Mouse (Mus musculus) neural tube, embryonic 11.5 days (tissue): ENCODE measurements at regions not wholly inside any gene's neighbourhood (a gene's known extent, or its start where the extent isn't known, plus 50 kb on each side); places are given as distances from the start of the nearest gene placed in this dataset.

Experiments used
- ATAC-seq: fragments of 200-750 bp; cut with Nextera tagmentation; 2 replicates; pipeline ENCODE4 v1.8.0; 2017; ENCODE audit warnings: moderate number of reproducible peaks, mild to moderate bottlenecking, moderate TSS enrichment, moderate library complexity; ENCODE audit not compliant: insufficient read depth, low FRiP score, low TSS enrichment
- DNase-seq: peaks from one replicate; pipeline ENCODE4 v3.0.0-alpha.2; 2015; ENCODE audit warnings: low spot score
- H3K27ac ChIP-seq: fragments of 300-500 bp; sonication (generic); 2 replicates; pipeline ENCODE4 v1.5.1; 2014; ENCODE audit warnings: low read depth, mild to moderate bottlenecking, low read length
- H3K27me3 ChIP-seq: fragments of 300-500 bp; sonication (generic); 2 replicates; pipeline ENCODE4 v1.6.1; 2014; ENCODE audit warnings: mild to moderate bottlenecking, low read length, mixed read lengths; ENCODE audit not compliant: control insufficient read depth, insufficient read depth
- H3K36me3 ChIP-seq: fragments of 300-500 bp; sonication (generic); 2 replicates; pipeline ENCODE4 v1.6.1; 2014; ENCODE audit warnings: mild to moderate bottlenecking, low read length, moderate library complexity, mixed read lengths; ENCODE audit not compliant: control insufficient read depth, insufficient read depth
- H3K4me1 ChIP-seq: fragments of 300-500 bp; sonication (generic); 2 replicates; pipeline ENCODE4 v1.6.1; 2014; ENCODE audit warnings: low read length, mixed read lengths; ENCODE audit not compliant: control insufficient read depth, insufficient read depth
- H3K4me2 ChIP-seq: fragments of 300-500 bp; sonication (generic); 2 replicates; pipeline ENCODE4 v1.6.1; 2014; ENCODE audit warnings: low read depth, mild to moderate bottlenecking, moderate library complexity
- H3K4me3 ChIP-seq: fragments of 300-500 bp; sonication (generic); 2 replicates; pipeline ENCODE4 v1.5.1; 2014; ENCODE audit warnings: low read depth, low read length
- H3K9ac ChIP-seq: fragments of 300-500 bp; sonication (generic); 2 replicates; pipeline ENCODE4 v1.6.1; 2014; ENCODE audit warnings: mild to moderate bottlenecking, low read length
- H3K9me3 ChIP-seq: fragments of 300-500 bp; sonication (generic); 2 replicates; pipeline ENCODE4 v1.6.1; 2016; ENCODE audit warnings: low read length; ENCODE audit not compliant: control insufficient read depth
- WGBS: fragments of 180-500 bp; shearing (Covaris S2); extraction: QIAGEN DNeasy Blood & Tissue Kit; methylation state at CpG from one replicate; pipeline ENCODE4 v1.1.7; 2014; 5-methylcytosine and 5-hydroxymethylcytosine counted together

GRCm38 (mm10) chr1:39105546-39106371, 87.8 kb upstream of the Npas2 start:
- Histone ChIP-seq H3K4me2 (no peak overlapping the region), H3K27ac (no peak overlapping the region), H3K9me3 (no peaks in the 10 kb centered on the region), H3K27me3 (no peaks in the 10 kb centered on the region), H3K36me3 (no peaks in the 10 kb centered on the region), H3K4me1 (no peaks in the 10 kb centered on the region), H3K9ac (no peak overlapping the region), H3K4me3 (no peak overlapping the region)
- ATAC-seq (no peak), DNase-seq (no peak)
- WGBS: 66% methylated on average over 17 of the region's 17 CpGs

DNA sequence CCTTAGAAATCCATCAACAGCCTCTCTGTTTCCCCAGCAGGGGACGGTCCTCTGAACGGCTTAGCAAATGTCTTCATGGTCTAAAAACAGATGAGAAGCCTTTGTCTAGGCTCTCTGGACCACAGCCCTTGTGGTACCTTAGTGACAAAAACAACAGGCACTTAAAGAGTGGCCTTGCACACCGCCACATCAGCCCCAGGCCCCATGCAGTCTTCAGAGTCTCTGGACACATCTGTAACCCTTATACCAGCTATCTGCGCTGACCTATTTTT, 87.2 kb upstream of the Npas2 start:
- no peak overlapping the region for H3K4me2 ChIP-seq
- ATAC-seq: no peak
- no peak for DNase-seq
- H3K27me3 ChIP-seq: no peaks in the 10 kb centered on the region
- H3K9ac ChIP-seq: no peak overlapping the region
- no peaks in the 10 kb centered on the region for H3K9me3 ChIP-seq
- H3K36me3 ChIP-seq: no peaks in the 10 kb centered on the region
- H3K27ac ChIP-seq: no peak overlapping the region
- WGBS: 57% methylated on average over 4 of the region's 4 CpGs
- no peaks in the 10 kb centered on the region for H3K4me1 ChIP-seq
- no peak overlapping the region for H3K4me3 ChIP-seq

GRCm38 (mm10) chr1:39106650-39107049, 86.9 kb upstream of the Npas2 start:
- H3K4me1 ChIP-seq: no peaks in the 10 kb centered on the region
- no peak for ATAC-seq
- H3K9ac ChIP-seq: no peak overlapping the region
- H3K27ac ChIP-seq: no peak overlapping the region
- H3K27me3 ChIP-seq: no peaks in the 10 kb centered on the region
- WGBS: 74% methylated on average over 6 of the region's 6 CpGs
- no peak overlapping the region for H3K4me2 ChIP-seq
- H3K9me3 ChIP-seq: no peaks in the 10 kb centered on the region
- no peaks in the 10 kb centered on the region for H3K36me3 ChIP-seq
- no peak overlapping the region for H3K4me3 ChIP-seq
- no peak for DNase-seq

DNA sequence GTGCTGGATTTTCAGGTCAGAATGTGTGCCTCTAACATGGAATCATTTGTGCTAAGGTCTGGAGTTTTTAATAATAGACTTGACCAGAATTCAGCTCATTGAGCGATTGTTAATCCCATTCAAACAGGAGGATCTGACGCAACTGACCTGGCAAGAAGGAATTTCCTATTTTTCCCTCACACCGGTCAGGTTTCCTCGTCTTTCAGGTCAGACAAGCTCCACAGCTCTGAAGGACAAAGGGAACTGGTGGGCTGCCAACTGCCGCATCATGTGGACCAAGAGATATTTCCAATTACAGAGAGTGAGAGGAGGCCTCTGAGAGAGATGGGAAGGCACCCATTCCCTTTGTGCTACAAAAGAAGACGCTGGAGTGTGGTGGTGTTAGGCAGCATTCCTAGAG, 77.2 kb upstream of the Npas2 start:
- WGBS: 93% methylated on average over 6 of the region's 6 CpGs
- H3K27me3 ChIP-seq: no peaks in the 10 kb centered on the region
- no peaks in the 10 kb centered on the region for H3K36me3 ChIP-seq
- no peak for ATAC-seq
- no peaks in the 10 kb centered on the region for H3K4me1 ChIP-seq
- no peak overlapping the region for H3K27ac ChIP-seq
- H3K9ac ChIP-seq: no peak overlapping the region
- no peak overlapping the region for H3K4me3 ChIP-seq
- no peak overlapping the region for H3K4me2 ChIP-seq
- H3K9me3 ChIP-seq: no peaks in the 10 kb centered on the region
- DNase-seq: no peak

GRCm38 (mm10) chr1:39122316-39123015, 71.1 kb upstream of the Npas2 start:
- WGBS: 69% methylated on average over 8 of the region's 8 CpGs
- no peak overlapping the region for H3K27ac ChIP-seq
- peak; percentile 50; the same call in 1 of the 2 replicates for ATAC-seq

DNA sequence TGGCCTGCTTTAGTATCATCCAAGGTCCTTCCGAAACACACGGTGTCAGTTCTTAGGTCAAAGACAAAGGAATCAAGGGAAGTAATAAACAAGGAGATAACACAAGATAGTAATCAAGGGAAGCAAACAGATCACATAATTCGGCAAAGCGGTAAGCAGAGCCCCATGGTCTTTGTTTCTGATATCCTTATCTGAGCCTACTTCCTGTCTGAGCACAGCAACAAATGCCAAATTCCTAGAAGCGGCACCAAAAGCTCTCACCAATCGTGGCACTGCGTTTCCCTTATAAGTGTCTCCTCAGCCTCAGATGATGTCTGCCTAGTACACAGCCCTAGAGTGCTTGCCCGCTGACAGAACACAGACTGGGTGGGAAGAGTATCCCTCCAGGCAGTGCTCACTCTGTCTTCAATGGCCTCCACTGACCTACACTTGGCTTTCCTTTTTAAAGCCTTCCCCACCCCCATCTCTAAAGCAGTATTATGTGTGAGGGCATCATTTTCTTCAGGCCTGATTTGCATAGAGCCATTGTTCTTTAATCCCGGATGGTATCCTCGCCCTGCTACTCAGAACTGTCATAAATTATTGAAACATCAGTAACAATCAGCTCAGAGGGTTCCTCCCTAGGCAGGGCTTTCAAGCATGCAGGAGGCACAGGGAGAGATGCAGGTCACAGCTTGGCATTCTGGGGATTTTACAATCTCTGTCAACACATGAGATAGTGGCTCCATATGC, 70.3 kb upstream of the Npas2 start:
- H3K36me3 ChIP-seq: no peaks in the 10 kb centered on the region
- ATAC-seq: peak; percentile 61

More at GRCm38 (mm10) chr1:39122316-39123015, 71.1 kb upstream of the Npas2 start:
- H3K36me3 ChIP-seq: no peaks in the 10 kb centered on the region
- no peaks in the 10 kb centered on the region for H3K27me3 ChIP-seq
- DNase-seq: peak; percentile 33
- H3K4me3 ChIP-seq: no peak overlapping the region
- H3K9ac ChIP-seq: no peak overlapping the region
- H3K4me1 ChIP-seq: no peaks in the 10 kb centered on the region
- H3K9me3 ChIP-seq: no peaks in the 10 kb centered on the region
- H3K4me2 ChIP-seq: no peak overlapping the region

DNA sequence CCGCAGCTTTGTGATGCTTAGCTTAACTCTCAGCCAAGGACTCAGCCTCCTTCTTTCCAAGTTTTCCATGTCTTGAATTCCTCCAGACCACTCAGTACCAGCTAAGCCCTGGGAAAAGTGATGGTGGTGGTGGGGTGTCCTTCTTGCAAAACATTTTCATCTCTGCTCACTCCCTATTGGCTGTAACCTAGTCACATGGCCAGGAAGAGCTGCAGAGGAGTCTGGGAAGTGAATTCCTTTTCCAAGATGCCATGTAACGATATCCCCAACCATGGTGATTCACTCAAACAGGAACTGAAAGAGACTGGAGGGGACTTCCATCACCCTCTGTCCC, 69.8 kb upstream of the Npas2 start:
- no peak overlapping the region for H3K4me3 ChIP-seq
- no peaks in the 10 kb centered on the region for H3K9me3 ChIP-seq
- no peak overlapping the region for H3K9ac ChIP-seq
- H3K4me2 ChIP-seq: no peak overlapping the region
- H3K4me1 ChIP-seq: no peaks in the 10 kb centered on the region
- DNase-seq (no peak), ATAC-seq (no peak)
- 90% methylated on average over 2 of the region's 2 CpGs for WGBS
- H3K27ac ChIP-seq: no peak overlapping the region
- H3K36me3 ChIP-seq: no peaks in the 10 kb centered on the region
- no peaks in the 10 kb centered on the region for H3K27me3 ChIP-seq

More for the DNA sequence above, 70.3 kb upstream of the Npas2 start:
- H3K9me3 ChIP-seq: no peaks in the 10 kb centered on the region
- no peak overlapping the region for H3K4me2 ChIP-seq
- WGBS: 71% methylated on average over 10 of the region's 10 CpGs
- no peak overlapping the region for H3K27ac ChIP-seq
- H3K4me1 ChIP-seq: no peaks in the 10 kb centered on the region
- no peak overlapping the region for H3K9ac ChIP-seq
- no peak for DNase-seq
- no peak overlapping the region for H3K4me3 ChIP-seq
- no peaks in the 10 kb centered on the region for H3K27me3 ChIP-seq

DNA sequence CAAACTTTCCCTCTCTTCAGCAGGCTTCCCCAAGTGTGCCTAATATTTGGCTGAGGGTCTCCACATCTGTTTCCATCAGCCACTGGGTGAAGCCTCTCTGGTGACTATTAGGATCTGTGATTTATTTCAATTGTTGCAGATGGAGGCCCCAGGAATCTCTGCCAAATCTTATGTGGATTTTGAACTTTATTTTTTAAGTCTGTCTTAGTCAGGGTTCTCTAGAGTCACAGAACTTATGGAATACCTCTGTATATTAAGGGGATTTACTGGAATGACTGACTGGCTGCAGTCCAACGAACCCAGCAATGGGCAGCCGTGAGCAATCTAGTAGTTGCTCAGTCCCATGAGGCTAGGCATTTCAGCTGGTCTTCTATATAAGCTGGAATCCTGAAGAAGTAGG, 59.0 kb upstream of the Npas2 start:
- no peaks in the 10 kb centered on the region for H3K4me1 ChIP-seq
- H3K9me3 ChIP-seq: no peaks in the 10 kb centered on the region
- DNase-seq: no peak
- H3K36me3 ChIP-seq: no peaks in the 10 kb centered on the region
- WGBS: 89% methylated on average over 2 of the region's 2 CpGs
- no peak overlapping the region for H3K27ac ChIP-seq
- H3K27me3 ChIP-seq: no peaks in the 10 kb centered on the region
- no peak overlapping the region for H3K4me3 ChIP-seq
- ATAC-seq: no peak
- no peak overlapping the region for H3K9ac ChIP-seq
- no peak overlapping the region for H3K4me2 ChIP-seq
